ENCODE assay signal across 27 mouse cellular contexts in genomic region chr2:19520617-19521016, GRCm38 (mm10). TPM values are rescaled to one million over a fixed set of nuclear protein-coding genes. Genes with fewer than 3 reads are reported as not detected.
A peak's percentile ranks its signal among the peaks of the same experiment; 100 is the strongest.
DNase-seq lines count a peak whose midpoint lies in the region; ATAC-seq and TF ChIP-seq lines count a peak whose summit lies in the region.
"Had no signal": no experiment of that assay in that cellular context is flagged by ENCODE, and none has a peak within 500 bp of the region (broad histone marks: within the 10 kb centered on the region; RNA-seq: fewer than 3 reads in every experiment).

No protein-coding gene starts in this region.

- no peak for TF ChIP-seq CTCF in hindbrain, postnatal 0 days (IDR thresholded peaks at IDR 0.05; ENCODE audit: low read depth)
- TF ChIP-seq CTCF in midbrain, postnatal 0 days (IDR thresholded peaks at IDR 0.05), result no peak

- ATAC-seq in hindbrain, postnatal 0 days, result peak; percentile 51; the same call in 1 of the 2 replicates
- ATAC-seq in hindbrain, embryonic 16.5 days, result no peak
- peak; percentile 6; the same call in 1 of the 2 replicates for ATAC-seq in midbrain, embryonic 13.5 days
- no peak for ATAC-seq in midbrain, postnatal 0 days (ENCODE audit: low FRiP score)

- H3K4me1 ChIP-seq in hindbrain, postnatal 0 days (ENCODE audit: insufficient read depth, low read length), result no peaks in the 10 kb centered on the region
- H3K4me1 ChIP-seq in hindbrain, embryonic 16.5 days (ENCODE audit: control insufficient read depth, insufficient read depth, low read depth, low read length), result peaks cover 4% of the 10 kb centered on the region
- peaks cover 12% of the 10 kb centered on the region for H3K4me1 ChIP-seq in midbrain, embryonic 13.5 days (replicated peaks)
- no peaks in the 10 kb centered on the region for H3K4me1 ChIP-seq in midbrain, postnatal 0 days (ENCODE audit: insufficient read depth, low read length)
- H3K4me1 ChIP-seq: embryonic facial prominence, embryonic 13.5 days; embryonic facial prominence, embryonic 15.5 days had no signal

- DNase-seq in heart, adult 11 months, result peak; percentile 57
- no peak for DNase-seq in heart, postnatal 10 days
- no peak for DNase-seq in hindbrain, postnatal 0 days (ENCODE audit: low spot score)
- DNase-seq in midbrain, postnatal 0 days (ENCODE audit: low spot score), result no peak
- DNase-seq: adrenal gland, adult 2 months; adrenal gland, postnatal 10 days; adrenal gland, postnatal 25 days; cerebellum, adult 11 months; cerebellum, adult 18-20 months; cerebellum, adult 8-10 months; cerebellum, adult 9-11 months; cerebellum, postnatal 14 days; cerebellum, postnatal 36 days; embryo, embryonic 11 days had no signal

- no peak overlapping the region for H3K9ac ChIP-seq in hindbrain, postnatal 0 days (replicated peaks; ENCODE audit: low read length)
- H3K9ac ChIP-seq in hindbrain, embryonic 16.5 days (ENCODE audit: low read depth, low read length), result no peak overlapping the region
- no peak overlapping the region for H3K9ac ChIP-seq in midbrain, embryonic 13.5 days (replicated peaks)
- no peak overlapping the region for H3K9ac ChIP-seq in midbrain, postnatal 0 days (replicated peaks; ENCODE audit: low read length, poor library complexity, severe bottlenecking)
- H3K9ac ChIP-seq: embryonic facial prominence, embryonic 13.5 days; embryonic facial prominence, embryonic 15.5 days; forebrain, embryonic 12.5 days had no signal

- H3K27me3 ChIP-seq in hindbrain, postnatal 0 days (ENCODE audit: insufficient read depth, low read length), result peaks cover 4% of the 10 kb centered on the region; the same call in 1 of the 2 replicates
- H3K27me3 ChIP-seq in hindbrain, embryonic 16.5 days (replicated peaks; ENCODE audit: control insufficient read depth, insufficient read depth, low read length), result no peaks in the 10 kb centered on the region; the same call in 1 of the 2 replicates
- peaks cover 28% of the 10 kb centered on the region for H3K27me3 ChIP-seq in midbrain, embryonic 13.5 days
- peaks cover 12% of the 10 kb centered on the region; the same call in 1 of the 2 replicates for H3K27me3 ChIP-seq in midbrain, postnatal 0 days (ENCODE audit: insufficient read depth, low read length)

- WGBS in hindbrain, postnatal 0 days, result 67% methylated on average over 2 of the region's 2 CpGs
- 73% methylated on average over 2 of the region's 2 CpGs for WGBS in hindbrain, embryonic 16.5 days
- 70% methylated on average over 2 of the region's 2 CpGs for WGBS in midbrain, embryonic 13.5 days
- WGBS in midbrain, postnatal 0 days, result 69% methylated on average over 2 of the region's 2 CpGs

- H3K4me2 ChIP-seq in hindbrain, postnatal 0 days (ENCODE audit: low read depth, low read length), result no peak overlapping the region
- H3K4me2 ChIP-seq in hindbrain, embryonic 16.5 days (ENCODE audit: low read length), result no peak overlapping the region
- H3K4me2 ChIP-seq in midbrain, embryonic 13.5 days (replicated peaks), result no peak overlapping the region
- no peak overlapping the region for H3K4me2 ChIP-seq in midbrain, postnatal 0 days (ENCODE audit: low read depth, low read length, poor library complexity, severe bottlenecking)
- H3K4me2 ChIP-seq: embryonic facial prominence, embryonic 13.5 days; embryonic facial prominence, embryonic 15.5 days had no signal

- no peak overlapping the region for H3K27ac ChIP-seq in hindbrain, postnatal 0 days
- no peak overlapping the region for H3K27ac ChIP-seq in hindbrain, embryonic 16.5 days (ENCODE audit: low read depth, low read length)
- H3K27ac ChIP-seq in midbrain, embryonic 13.5 days, result no peak overlapping the region
- H3K27ac ChIP-seq in midbrain, postnatal 0 days (ENCODE audit: low read depth, low read length), result no peak overlapping the region
- H3K27ac ChIP-seq: embryonic facial prominence, embryonic 13.5 days; embryonic facial prominence, embryonic 15.5 days; forebrain, embryonic 10.5 days; forebrain, embryonic 12.5 days had no signal

- intact Hi-C loops in heart, postnatal 10 days (cut with DNase I), result loop anchor here (1.0 kb wide), 1 partner anchor 105 kb away; no protein-coding TSS in a partner anchor

- H3K9me3 ChIP-seq in hindbrain, postnatal 0 days (ENCODE audit: low read length), result no peaks in the 10 kb centered on the region
- H3K9me3 ChIP-seq in hindbrain, embryonic 16.5 days (ENCODE audit: control insufficient read depth, low read length), result no peaks in the 10 kb centered on the region
- H3K9me3 ChIP-seq in midbrain, embryonic 13.5 days, result no peaks in the 10 kb centered on the region
- H3K9me3 ChIP-seq in midbrain, postnatal 0 days (ENCODE audit: low read length), result no peaks in the 10 kb centered on the region
- H3K9me3 ChIP-seq: embryonic facial prominence, embryonic 13.5 days; embryonic facial prominence, embryonic 15.5 days; forebrain, embryonic 10.5 days; forebrain, embryonic 12.5 days had no signal

- H3K4me3 ChIP-seq in hindbrain, postnatal 0 days (ENCODE audit: low read length), result no peak overlapping the region
- H3K4me3 ChIP-seq in hindbrain, embryonic 16.5 days (ENCODE audit: low read length), result no peak overlapping the region
- H3K4me3 ChIP-seq in midbrain, embryonic 13.5 days (replicated peaks), result no peak overlapping the region
- no peak overlapping the region for H3K4me3 ChIP-seq in midbrain, postnatal 0 days (ENCODE audit: low read depth, low read length)
- H3K4me3 ChIP-seq: embryonic facial prominence, embryonic 13.5 days; embryonic facial prominence, embryonic 15.5 days; erythroblast, embryonic 14.5 days; forebrain, embryonic 10.5 days; forebrain, embryonic 12.5 days had no signal

- H3K36me3 ChIP-seq in hindbrain, postnatal 0 days (ENCODE audit: insufficient read depth, low read length), result no peaks in the 10 kb centered on the region
- H3K36me3 ChIP-seq in hindbrain, embryonic 16.5 days (ENCODE audit: control insufficient read depth, insufficient read depth, low read length), result no peaks in the 10 kb centered on the region
- no peaks in the 10 kb centered on the region for H3K36me3 ChIP-seq in midbrain, embryonic 13.5 days
- H3K36me3 ChIP-seq in midbrain, postnatal 0 days (ENCODE audit: insufficient read depth, low read length), result no peaks in the 10 kb centered on the region
- H3K36me3 ChIP-seq: embryonic facial prominence, embryonic 13.5 days; embryonic facial prominence, embryonic 15.5 days; forebrain, embryonic 10.5 days; forebrain, embryonic 12.5 days had no signal

RNA-seq across cellular contexts. Expression of gene 4921504E06Rik, which starts 33.1 kb away (rescaled TPM):
- total RNA-seq in heart, postnatal 10 days (2021), result not detected
- not detected in 2 replicates for total RNA-seq in hindbrain, postnatal 0 days (2014; rRNA removed)
- 0.28 and 0.30 TPM in 2 replicates for polyA plus RNA-seq in hindbrain, postnatal 0 days (2015; fragmentation: Nextera tagmentation; extraction: Ambion mirVana)
- polyA plus RNA-seq in hindbrain, embryonic 16.5 days (2015; fragmentation: Nextera tagmentation; extraction: Ambion mirVana), result 0.12 and 0.15 TPM in 2 replicates
- 0.13 TPM in 1 of 2 replicates, not detected in the other for polyA plus RNA-seq in midbrain, embryonic 13.5 days (2015; fragmentation: Nextera tagmentation; extraction: Ambion mirVana)
- 0.33 TPM in 1 of 2 replicates, not detected in the other for total RNA-seq in midbrain, postnatal 0 days (2014; rRNA removed)
- polyA plus RNA-seq in midbrain, postnatal 0 days (2015; fragmentation: Nextera tagmentation; extraction: Ambion mirVana), result not detected in 2 replicates
- total RNA-seq: adrenal gland, adult 2 months; adrenal gland, postnatal 10 days; adrenal gland, postnatal 25 days; adrenal gland, postnatal 4 days; ES-E14; MEL had no signal
- polyA plus RNA-seq: adrenal gland, adult 2 months; C2C12; embryonic facial prominence, embryonic 11.5 days; embryonic facial prominence, embryonic 13.5 days; erythroblast, embryonic 14.5 days; forebrain, embryonic 10.5 days; forebrain, embryonic 12.5 days; forebrain, embryonic 16.5 days had no signal

Comparison
In these comparisons a context has a peak if more than half of its experiments do, and no peak if none do; other contexts are left out.
1. ATAC-seq: peak in hindbrain, postnatal 0 days (single experiment) and midbrain, embryonic 13.5 days (single experiment); none in hindbrain, embryonic 16.5 days (single experiment) and midbrain, postnatal 0 days (single experiment).